Mouse (Mus musculus) stomach, postnatal 0 days (tissue): ENCODE measurements around the gene Zfp280d.

ENCODE experiments used
- CTCF ChIP-seq: IDR thresholded peaks from 2 replicates; pipeline ENCODE4 v1.5.1; 2016; ENCODE audit warnings: antibody characterized with exemption, low read depth, mild to moderate bottlenecking, moderate library complexity
- EP300 ChIP-seq: optimal IDR thresholded peaks from 2 replicates; pipeline ENCODE3; 2016; ENCODE audit warnings: antibody characterized with exemption

DNA sequence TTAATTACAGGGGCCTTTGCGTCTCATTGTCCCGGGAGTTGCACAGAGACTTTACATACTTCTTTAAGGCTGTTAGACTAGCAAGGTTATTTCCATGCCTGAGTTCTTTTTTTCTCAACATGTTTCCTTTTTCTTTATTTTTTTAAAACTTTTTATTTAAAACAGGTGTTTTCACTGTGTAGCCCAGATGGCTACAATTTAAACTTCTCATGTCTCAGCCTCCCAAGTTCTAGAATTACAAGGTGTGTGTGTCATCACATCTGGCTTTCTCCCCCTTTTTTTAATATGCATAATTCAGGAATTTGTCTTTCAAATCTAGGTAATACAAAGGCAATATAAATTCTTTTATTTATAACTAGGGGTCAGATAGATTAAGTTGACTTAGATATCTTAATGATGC lies 58.6 kb downstream of the Zfp280d start:
- no peak for TF ChIP-seq CTCF
- no peak for TF ChIP-seq EP300
